31 mouse cellular contexts compared by ENCODE assay signal in genomic region chr8:48008936-48009335, GRCm38 (mm10). TPM values are rescaled to one million over a fixed set of nuclear protein-coding genes. Genes with fewer than 3 reads are reported as not detected.
DNase-seq lines count a peak whose midpoint lies in the region; ATAC-seq and TF ChIP-seq lines count a peak whose summit lies in the region.
"Had no signal": no experiment of that assay in that cellular context is flagged by ENCODE, and none has a peak within 500 bp of the region (broad histone marks: within the 10 kb centered on the region; RNA-seq: fewer than 3 reads in every experiment).

No protein-coding gene starts in this region.

- H3K9ac ChIP-seq in ES-E14 (ENCODE audit: insufficient read depth, low read depth, low read length, poor library complexity, severe bottlenecking) = no peak overlapping the region
- H3K9ac ChIP-seq in hindbrain, embryonic 13.5 days = no peak overlapping the region
- H3K9ac ChIP-seq: embryonic facial prominence, embryonic 13.5 days; forebrain, embryonic 12.5 days; forebrain, postnatal 0 days; heart, embryonic 12.5 days; hindbrain, embryonic 15.5 days; liver, embryonic 12.5 days; liver, postnatal 0 days; midbrain, embryonic 13.5 days had no signal

- H3K4me1 ChIP-seq in E14TG2a.4 (replicated peaks; ENCODE audit: low read depth, low read length) (peaks cover 15% of the 10 kb centered on the region), ES-E14 (ENCODE audit: control insufficient read depth in 2 of 2, insufficient read depth in 2 of 2, low read length in 2 of 2, poor library complexity in 1 of 2) (no peaks in the 10 kb centered on the region)
- H3K4me1 ChIP-seq in hindbrain, embryonic 13.5 days (replicated peaks) = no peaks in the 10 kb centered on the region
- H3K4me1 ChIP-seq: embryonic facial prominence, embryonic 13.5 days; forebrain, embryonic 12.5 days; heart, embryonic 12.5 days; hindbrain, embryonic 15.5 days; liver, embryonic 12.5 days; midbrain, embryonic 13.5 days had no signal

- ATAC-seq in granulocyte monocyte progenitor cell, adult 5-6 weeks (replicated peaks; ENCODE audit: poor library complexity, severe bottlenecking) = peak; percentile 59
- ATAC-seq in hindbrain, embryonic 13.5 days (ENCODE audit: low FRiP score) = no peak
- ATAC-seq in erythroid progenitor cell, adult 5-6 weeks (replicated peaks; ENCODE audit: low FRiP score, poor library complexity, severe bottlenecking) = no peak
- ATAC-seq: forebrain, postnatal 0 days; liver, embryonic 12.5 days; liver, postnatal 0 days; midbrain, embryonic 13.5 days; Patski had no signal

- H3K36me3 ChIP-seq in E14TG2a.4 (ENCODE audit: insufficient read depth, low read length) (no peaks in the 10 kb centered on the region), ES-E14 (ENCODE audit: control insufficient read depth, insufficient read depth, low read length, poor library complexity, severe bottlenecking) (no peaks in the 10 kb centered on the region)
- no peaks in the 10 kb centered on the region for H3K36me3 ChIP-seq in hindbrain, embryonic 13.5 days
- H3K36me3 ChIP-seq: embryonic facial prominence, embryonic 13.5 days; forebrain, embryonic 12.5 days; G1E; heart, embryonic 12.5 days; hindbrain, embryonic 15.5 days; liver, embryonic 12.5 days; midbrain, embryonic 13.5 days had no signal

- H3K9me3 ChIP-seq in E14TG2a.4 (ENCODE audit: low read length) (no peaks in the 10 kb centered on the region), ES-E14 (ENCODE audit: control insufficient read depth, insufficient read depth, low read depth, low read length) (no peaks in the 10 kb centered on the region)
- no peaks in the 10 kb centered on the region for H3K9me3 ChIP-seq in hindbrain, embryonic 13.5 days
- H3K9me3 ChIP-seq: embryonic facial prominence, embryonic 13.5 days; forebrain, embryonic 12.5 days; G1E; heart, embryonic 12.5 days; hindbrain, embryonic 15.5 days; liver, embryonic 12.5 days; midbrain, embryonic 13.5 days had no signal

- peak; percentile 19 for DNase-seq in lung, postnatal 10 days
- no peak for DNase-seq in lung, postnatal 4 days
- peak; percentile 36 for DNase-seq in ES-E14 (ENCODE audit: low read depth, low spot score)
- no peak for DNase-seq in cerebellum, adult 8-10 months
- DNase-seq: adrenal gland, postnatal 25 days; cerebellum, adult 11-12 months; forebrain, postnatal 0 days; gastrocnemius, postnatal 25 days; heart, adult 2 months; kidney, adult 2 months; kidney, postnatal 4 days; layer of hippocampus, postnatal 36 days; left cerebral cortex, postnatal 4 days; liver, postnatal 0 days; lung, postnatal 36 days; right cerebral cortex, postnatal 4 days had no signal

- H3K27ac ChIP-seq in ES-E14 (ENCODE audit: insufficient read depth, low read depth, low read length, poor library complexity, severe bottlenecking) = no peak overlapping the region
- no peak overlapping the region for H3K27ac ChIP-seq in hindbrain, embryonic 13.5 days
- H3K27ac ChIP-seq: embryonic facial prominence, embryonic 13.5 days; forebrain, embryonic 12.5 days; heart, adult 2 months; hindbrain, embryonic 15.5 days; kidney, postnatal 0 days; liver, embryonic 12.5 days; midbrain, embryonic 13.5 days; stomach, postnatal 0 days had no signal

- in situ Hi-C loops in ES-E14 (cut with MboI; ENCODE audit: low sequenced_read_pairs in 2 of 2, unreplicated experiment in 2 of 2) = no loop called here

- H3K27me3 ChIP-seq in E14TG2a.4 (ENCODE audit: insufficient read depth, low read length) = no peaks in the 10 kb centered on the region
- no peaks in the 10 kb centered on the region for H3K27me3 ChIP-seq in hindbrain, embryonic 13.5 days
- H3K27me3 ChIP-seq: embryonic facial prominence, embryonic 13.5 days; forebrain, embryonic 12.5 days; heart, embryonic 12.5 days; hindbrain, embryonic 15.5 days; liver, embryonic 12.5 days; midbrain, embryonic 13.5 days; Patski had no signal

- H3K4me2 ChIP-seq in hindbrain, embryonic 13.5 days = no peak overlapping the region
- H3K4me2 ChIP-seq: embryonic facial prominence, embryonic 13.5 days; forebrain, embryonic 12.5 days; heart, embryonic 12.5 days; hindbrain, embryonic 15.5 days; liver, embryonic 12.5 days; midbrain, embryonic 13.5 days had no signal

- no peak for TF ChIP-seq CTCF in E14TG2a.4 (conservative IDR thresholded peaks at IDR 0.05; ENCODE audit: low read length)

- H3K4me3 ChIP-seq in E14TG2a.4 (replicated peaks; ENCODE audit: low read length) = 0 out of 2 replicates have a peak overlapping the region, but pooled peaks have one; percentile 32
- H3K4me3 ChIP-seq in ES-E14 (ENCODE audit: insufficient read depth in 1 of 2, low read depth in 1 of 2, low read length in 2 of 2, poor library complexity in 1 of 2, severe bottlenecking in 1 of 2) = peak overlapping the region in 1 of 2 experiments; percentile 17; a peak in 1 of 4 replicates
- H3K4me3 ChIP-seq in hindbrain, embryonic 13.5 days = no peak overlapping the region
- H3K4me3 ChIP-seq: embryonic facial prominence, embryonic 13.5 days; erythroblast, embryonic 14.5 days; forebrain, embryonic 12.5 days; heart, adult 2 months; heart, embryonic 12.5 days; hindbrain, embryonic 15.5 days; liver, embryonic 12.5 days; midbrain, embryonic 13.5 days had no signal

- WGBS in hindbrain, embryonic 13.5 days = 76% methylated on average over 8 of the region's 8 CpGs

TF ChIP-seq in ES-E14, 5 proteins besides CTCF, POLR2A, EP300 and RAD21:
- no peak for TF ChIP-seq CHD2 (IDR thresholded peaks at IDR 0.05; ENCODE audit: low read depth, low read length)
- TF ChIP-seq ZNF384 (IDR thresholded peaks at IDR 0.05; ENCODE audit: low read depth, low read length) = no peak
- no peak for TF ChIP-seq HCFC1 (IDR thresholded peaks at IDR 0.05; ENCODE audit: borderline replicate concordance, insufficient read depth, low read length)
- no peak for TF ChIP-seq ZC3H11A (IDR thresholded peaks at IDR 0.05; ENCODE audit: borderline replicate concordance, low read depth, low read length)
TF ChIP-seq in ES-E14: peak in this region for 0.

RNA-seq across cellular contexts. Expression of gene Wwc2, which starts 18.2 kb away (rescaled TPM):
- total RNA-seq in ES-E14 (2012; rRNA removed) = 13.3 and 19.6 TPM in 2 replicates
- total RNA-seq in granulocyte monocyte progenitor cell, adult 5-6 weeks (2014; fragmentation: Nextera tagmentation) = 4.2 and 8.9 TPM in 2 replicates
- 5.8 and 6.7 TPM in 2 replicates for total RNA-seq in granulocyte monocyte progenitor cell, adult 5-6 weeks (2017)
- 5.4 and 6.0 TPM in 2 replicates for polyA plus RNA-seq in hindbrain, embryonic 13.5 days (2015; fragmentation: Nextera tagmentation; extraction: Ambion mirVana)
- under 0.01 and 0.84 TPM in 2 replicates for total RNA-seq in erythroid progenitor cell, adult 5-6 weeks (2015; ENCODE audit: low replicate concordance)
- 0.53 and 0.64 TPM in 2 replicates for total RNA-seq in erythroid progenitor cell, adult 5-6 weeks (2017; ENCODE audit: low replicate concordance)

Comparison
In these comparisons a context has a peak if more than half of its experiments do, and no peak if none do; other contexts are left out.
1. DNase-seq: peak in lung, postnatal 10 days (single experiment) and ES-E14 (single experiment); none in lung, postnatal 4 days (0 of 2) and cerebellum, adult 8-10 months (single experiment).